Mouse (Mus musculus): ENCODE measurements around the gene Psd4. TPM values are rescaled to one million over a fixed set of nuclear protein-coding genes. Genes with fewer than 3 reads are reported as not detected.

Psd4 gene
- total RNA-seq, 2 experiments from 2014 or later: 0.64 to 1.3 TPM

GRCm38 (mm10) chr2:24366214-24366975 lies 985 bp upstream of the Psd4 start:
- Histone ChIP-seq H3K27ac (no peak overlapping the region), H3K4me3 (no peak overlapping the region)
- no peak for TF ChIP-seq CTCF (conservative IDR thresholded peaks at IDR 0.05)
- no peak for DNase-seq (ENCODE audit: low spot score in 2 of 2)

- no peak for DNase-seq (ENCODE audit: low spot score in 2 of 2)
- Histone ChIP-seq H3K27ac (no peak overlapping the region), H3K4me3 (peak overlapping the region; percentile 50; the same call in 1 of the 2 replicates)
- no peak for TF ChIP-seq CTCF (conservative IDR thresholded peaks at IDR 0.05)
Measured at GRCm38 (mm10) chr2:24367895-24368261, 498 bp downstream of the Psd4 start.

- no peak for DNase-seq (ENCODE audit: low spot score in 2 of 2)
- TF ChIP-seq CTCF (conservative IDR thresholded peaks at IDR 0.05): no peak
- Histone ChIP-seq H3K4me3 (no peak overlapping the region), H3K27ac (no peak overlapping the region)
Measured at GRCm38 (mm10) chr2:24378747-24379450, 11.5 kb downstream of the Psd4 start.

- Histone ChIP-seq H3K27ac (no peak overlapping the region), H3K4me3 (no peak overlapping the region)
- no peak for TF ChIP-seq CTCF (conservative IDR thresholded peaks at IDR 0.05)
- no peak for DNase-seq (ENCODE audit: low spot score in 2 of 2)
Measured at GRCm38 (mm10) chr2:24382456-24383230, 15.3 kb downstream of the Psd4 start.

GRCm38 (mm10) chr2:24383636-24384035 lies 16.3 kb downstream of the Psd4 start:
- Histone ChIP-seq H3K27ac (no peak overlapping the region), H3K4me3 (no peak overlapping the region)
- DNase-seq (ENCODE audit: low spot score in 2 of 2): no peak
- TF ChIP-seq CTCF (conservative IDR thresholded peaks at IDR 0.05): no peak

- DNase-seq (ENCODE audit: low spot score in 2 of 2): no peak
- no peak for TF ChIP-seq CTCF (conservative IDR thresholded peaks at IDR 0.05)
- Histone ChIP-seq H3K4me3 (no peak overlapping the region), H3K27ac (no peak overlapping the region)
Measured at GRCm38 (mm10) chr2:24384393-24384792, 17.0 kb downstream of the Psd4 start.

GRCm38 (mm10) chr2:24385111-24385961 lies 18.0 kb downstream of the Psd4 start:
- no peak for TF ChIP-seq CTCF (conservative IDR thresholded peaks at IDR 0.05)
- Histone ChIP-seq H3K4me3 (no peak overlapping the region), H3K27ac (no peak overlapping the region)
- no peak for DNase-seq (ENCODE audit: low spot score in 2 of 2)

GRCm38 (mm10) chr2:24386158-24386963 lies 19.0 kb downstream of the Psd4 start:
- no peak overlapping the region for H3K27ac ChIP-seq
- H3K4me3 ChIP-seq: no peak overlapping the region
- no peak for DNase-seq (ENCODE audit: low spot score in 2 of 2)
- TF ChIP-seq CTCF (conservative IDR thresholded peaks at IDR 0.05): no peak

GRCm38 (mm10) chr2:24386964-24387320 lies 19.6 kb downstream of the Psd4 start:
- no peak for TF ChIP-seq CTCF (conservative IDR thresholded peaks at IDR 0.05)
- Histone ChIP-seq H3K27ac (no peak overlapping the region), H3K4me3 (no peak overlapping the region)
- no peak for DNase-seq (ENCODE audit: low spot score in 2 of 2)

GRCm38 (mm10) chr2:24387361-24388283 lies 20.2 kb downstream of the Psd4 start:
- Histone ChIP-seq H3K4me3 (no peak overlapping the region), H3K27ac (no peak overlapping the region)
- no peak for TF ChIP-seq CTCF (conservative IDR thresholded peaks at IDR 0.05)
- peak; percentile 25 to 54 for DNase-seq (ENCODE audit: low spot score in 2 of 2)

- H3K27ac ChIP-seq: no peak overlapping the region
- no peak for DNase-seq (ENCODE audit: low spot score in 2 of 2)
- no peak overlapping the region for H3K4me3 ChIP-seq
- TF ChIP-seq CTCF (conservative IDR thresholded peaks at IDR 0.05): no peak
Measured at GRCm38 (mm10) chr2:24393251-24393650, 25.9 kb downstream of the Psd4 start.
